Mouse (Mus musculus): ENCODE data around the gene Gng2.

The Gng2 gene

GRCm38 (mm10) chr14:19976421-19977270 is 781 bp downstream of the Gng2 start:
- DNase-seq: peak; percentile 56

GRCm38 (mm10) chr14:19974978-19975493 is 2.4 kb downstream of the Gng2 start:
- no peak for DNase-seq

DNA sequence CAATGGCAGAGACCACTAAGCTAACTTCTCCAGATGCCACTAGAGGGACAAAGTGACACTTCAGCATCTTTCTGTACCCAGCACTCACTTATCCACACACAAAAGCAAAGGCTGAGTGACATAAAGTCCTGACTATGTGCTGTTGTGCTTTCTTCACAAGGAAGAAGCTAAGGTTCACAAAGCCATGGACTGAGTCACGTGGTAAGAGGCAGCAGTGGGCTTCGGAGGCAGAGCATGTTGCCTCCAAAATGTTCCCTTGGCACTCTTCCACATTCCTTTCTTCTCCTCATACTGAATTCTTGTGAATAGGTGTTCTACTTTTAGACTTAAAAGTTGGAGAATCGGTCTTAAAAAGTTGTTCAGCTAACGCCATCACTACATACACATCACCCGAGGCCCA is 3.0 kb downstream of the Gng2 start:
- no peak for DNase-seq

DNA sequence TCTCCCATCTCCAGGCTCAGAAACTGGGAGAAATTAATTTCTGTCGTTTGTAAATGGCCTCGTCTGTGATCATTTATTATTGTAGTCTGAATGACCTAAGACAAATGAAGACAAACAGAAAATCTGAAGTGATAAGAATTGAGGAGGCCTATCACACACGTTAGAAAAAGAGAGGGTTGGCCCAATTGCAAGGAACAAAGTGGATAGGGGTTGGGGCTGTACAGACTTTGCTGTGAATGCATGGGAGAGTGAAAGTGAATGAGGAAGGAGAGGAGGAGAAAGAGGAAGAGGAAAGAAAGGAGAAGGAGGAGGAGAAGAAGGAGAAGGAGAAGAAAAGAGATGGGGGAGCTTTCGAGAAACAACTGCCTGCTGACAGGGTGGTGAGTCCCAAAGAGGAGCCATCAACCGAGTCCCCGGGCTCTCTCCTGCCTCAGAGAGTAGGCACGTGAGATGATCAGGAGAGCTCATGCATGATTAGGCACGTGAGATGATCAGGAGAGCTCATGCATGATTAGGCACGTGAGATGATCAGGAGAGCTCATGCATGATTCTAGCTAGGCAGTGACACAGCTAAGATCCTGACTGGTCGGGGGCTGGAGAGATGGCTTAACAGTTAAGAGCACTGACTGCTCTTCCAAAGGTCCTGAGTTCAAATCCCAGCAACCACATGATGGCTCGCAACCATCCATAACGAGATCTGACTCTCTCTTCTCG is 5.0 kb downstream of the Gng2 start:
- DNase-seq: no peak

- no peak for DNase-seq
Observed at GRCm38 (mm10) chr14:19970845-19971244, 6.6 kb downstream of the Gng2 start.

DNA sequence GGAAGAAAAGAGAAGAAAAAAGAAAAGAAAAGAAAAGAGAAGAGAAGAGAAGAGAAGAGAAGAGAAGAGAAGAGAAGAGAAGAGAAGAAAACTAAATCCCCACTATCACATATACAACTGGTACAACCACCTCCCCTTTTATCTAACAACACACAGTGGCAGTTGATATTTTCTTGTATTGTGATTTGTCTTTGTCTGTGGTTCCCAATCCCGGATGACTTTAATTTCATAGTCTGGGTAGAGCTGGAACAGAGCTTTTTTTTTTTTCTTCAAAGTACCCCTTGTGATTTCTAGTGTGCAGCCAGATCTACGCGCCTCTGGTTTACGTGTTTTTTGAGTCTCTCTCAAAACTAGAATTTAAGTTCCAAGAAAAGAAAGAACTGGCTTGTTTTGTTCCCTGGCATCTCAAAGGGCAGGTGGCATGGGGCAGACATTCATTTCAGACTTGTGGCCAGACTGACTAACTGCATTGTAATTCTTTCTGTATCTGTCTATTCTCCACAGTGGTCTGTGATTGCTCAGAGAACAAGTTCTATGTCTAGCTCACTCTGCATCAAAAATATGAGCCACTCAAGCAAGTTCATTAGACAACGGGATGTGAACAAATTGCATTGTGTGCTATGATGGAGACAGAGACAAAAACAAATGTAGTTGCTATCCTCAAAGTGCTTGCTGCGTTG is 7.2 kb downstream of the Gng2 start:
- DNase-seq: no peak

GRCm38 (mm10) chr14:19969566-19969965 is 7.9 kb downstream of the Gng2 start:
- no peak for DNase-seq

DNA sequence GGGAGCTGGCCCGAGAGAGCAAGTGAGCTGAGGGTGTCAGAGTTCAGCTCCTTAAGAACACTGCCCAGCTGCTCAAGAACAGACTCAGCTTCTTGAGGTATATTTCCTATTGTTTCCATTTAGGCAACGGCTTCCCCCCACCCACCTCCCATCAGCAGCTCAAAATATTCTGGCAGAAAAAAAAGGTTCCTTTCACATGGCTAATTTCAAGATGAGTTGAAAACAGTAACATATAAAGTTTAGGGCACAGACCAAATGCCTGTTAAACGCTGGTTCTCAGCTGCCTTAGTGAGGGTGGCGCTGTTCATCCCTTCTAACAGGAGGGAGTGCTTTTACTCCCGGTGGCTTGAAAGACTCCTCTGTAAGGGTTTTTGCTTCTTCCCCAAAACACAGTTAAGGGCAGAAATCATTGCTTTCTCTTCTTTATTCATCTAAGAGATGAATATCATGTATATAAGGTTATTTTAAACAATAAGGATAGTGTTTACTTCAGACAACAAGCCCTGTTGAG is 8.4 kb downstream of the Gng2 start:
- peak; percentile 48 for DNase-seq

DNA sequence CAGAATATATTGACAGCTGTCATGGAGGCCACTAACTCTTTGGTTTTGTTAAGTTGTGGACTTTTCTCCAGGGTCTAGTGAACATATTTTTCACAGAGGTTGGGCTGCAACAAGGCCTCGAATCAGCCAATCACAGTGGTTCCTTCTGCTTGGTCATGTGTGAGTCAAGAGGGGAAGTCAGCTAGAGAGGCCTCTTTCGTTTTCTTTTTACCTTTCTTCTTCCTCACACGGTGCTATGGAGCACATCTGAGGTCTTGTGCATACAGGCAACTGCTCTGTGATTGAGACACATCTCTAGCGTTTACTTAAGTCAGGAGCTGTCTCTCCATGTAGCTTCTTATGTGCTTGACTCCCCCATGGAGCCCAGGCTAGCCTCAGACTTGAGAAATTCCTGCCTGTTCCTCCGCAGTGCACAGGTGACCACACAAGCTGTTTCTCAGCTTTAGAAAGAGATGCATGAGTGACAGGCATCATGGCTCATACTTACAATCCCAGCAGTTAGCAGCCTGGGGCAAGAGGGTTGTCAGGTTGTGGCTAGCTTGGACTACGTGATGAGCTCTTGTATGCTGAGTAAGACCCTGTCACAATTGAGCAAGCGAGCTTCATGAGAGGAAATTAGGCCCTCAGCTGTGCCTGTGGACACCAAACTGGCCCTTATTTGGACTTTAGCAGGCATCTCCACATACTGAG is 9.0 kb downstream of the Gng2 start:
- DNase-seq: peak; percentile 43

GRCm38 (mm10) chr14:19967482-19967881 is 9.9 kb downstream of the Gng2 start:
- DNase-seq: no peak

GRCm38 (mm10) chr14:19963961-19964505 is 13.4 kb downstream of the Gng2 start:
- no peak for DNase-seq

DNA sequence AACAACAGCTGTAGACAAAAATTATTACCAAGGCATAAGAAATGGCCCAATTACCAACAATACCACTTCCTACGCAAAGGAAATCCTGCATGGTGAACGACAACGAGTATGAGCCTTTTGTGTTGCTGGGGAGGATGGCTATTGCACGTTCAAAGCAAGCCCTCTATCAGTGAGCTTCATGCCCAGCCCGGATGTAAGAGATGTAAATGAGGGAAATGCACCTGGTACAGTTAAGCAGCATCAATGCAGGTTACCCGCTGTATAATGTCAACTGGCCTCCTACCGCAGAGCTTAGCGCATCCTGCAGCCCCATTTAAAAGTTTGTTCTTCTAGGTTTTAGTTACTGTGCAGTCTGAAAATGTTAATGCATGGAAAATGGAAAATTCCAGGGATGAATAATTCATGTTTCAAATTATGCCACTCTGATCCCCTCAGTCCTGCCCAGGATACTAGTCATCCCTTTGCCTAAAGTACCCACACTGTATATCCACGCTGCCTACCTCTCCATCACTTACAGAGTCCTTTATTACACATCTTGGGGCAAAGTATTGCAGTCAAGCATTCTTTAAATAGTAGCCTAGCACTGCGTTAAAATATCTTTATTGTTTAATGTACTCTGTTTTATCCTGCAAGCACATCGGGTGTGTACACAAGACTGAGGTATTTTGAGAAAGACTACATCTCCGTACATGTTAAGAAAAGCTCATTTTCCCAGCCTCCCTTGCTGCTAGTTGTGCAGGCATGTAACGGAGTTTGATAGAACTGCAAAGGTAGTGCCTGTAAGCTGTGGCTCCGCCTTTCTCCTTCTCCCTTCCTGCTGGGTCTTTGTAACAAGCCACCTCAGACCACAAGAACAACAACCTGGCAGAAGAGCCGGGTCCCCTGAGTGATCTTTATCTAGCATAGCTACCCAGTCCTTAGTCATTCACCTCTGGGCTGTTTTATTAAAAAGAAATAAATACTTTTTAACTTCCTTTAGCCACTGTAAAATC is 15.2 kb downstream of the Gng2 start:
- peak; percentile 49 for DNase-seq

- DNase-seq: no peak
Observed at GRCm38 (mm10) chr14:19959860-19960259, 17.6 kb downstream of the Gng2 start.

DNA sequence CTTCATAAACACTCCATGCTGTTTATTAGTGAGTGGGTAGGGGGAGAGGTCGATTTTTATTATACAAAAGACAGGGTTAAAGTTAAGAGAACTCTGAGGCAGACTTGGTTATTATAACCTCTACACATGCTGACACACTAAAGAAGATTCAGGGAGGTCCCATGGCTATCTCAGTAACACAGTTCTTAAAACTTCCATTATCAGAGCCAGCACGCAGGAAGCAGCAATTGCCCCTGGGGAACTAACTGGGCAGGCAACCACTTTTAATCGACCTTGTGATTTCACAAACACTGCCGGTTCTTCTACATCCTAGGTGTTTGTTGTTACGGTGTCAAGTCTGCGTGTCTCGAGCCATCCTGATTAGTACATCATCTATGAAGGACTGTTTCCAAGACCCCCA is 22.4 kb downstream of the Gng2 start:
- DNase-seq: no peak

DNA sequence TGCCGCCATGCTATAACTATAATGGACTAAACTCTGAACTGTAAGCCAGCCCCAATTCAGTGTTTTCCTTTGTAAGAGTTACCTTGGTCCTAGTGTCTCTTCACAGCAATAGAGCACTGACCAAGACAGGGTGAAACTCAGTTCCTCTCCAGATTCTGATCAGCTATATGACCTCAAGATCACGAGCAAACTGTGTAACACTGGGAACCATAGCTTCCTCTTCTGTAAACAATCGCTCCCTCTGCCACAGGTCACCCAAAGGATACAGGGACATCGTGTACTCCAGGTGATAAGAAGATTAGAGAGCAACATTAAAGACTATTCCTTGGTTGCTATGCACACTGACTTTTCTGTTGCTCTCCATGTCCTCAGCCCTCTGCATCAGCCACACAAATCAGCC is 26.6 kb downstream of the Gng2 start:
- no peak for DNase-seq

DNA sequence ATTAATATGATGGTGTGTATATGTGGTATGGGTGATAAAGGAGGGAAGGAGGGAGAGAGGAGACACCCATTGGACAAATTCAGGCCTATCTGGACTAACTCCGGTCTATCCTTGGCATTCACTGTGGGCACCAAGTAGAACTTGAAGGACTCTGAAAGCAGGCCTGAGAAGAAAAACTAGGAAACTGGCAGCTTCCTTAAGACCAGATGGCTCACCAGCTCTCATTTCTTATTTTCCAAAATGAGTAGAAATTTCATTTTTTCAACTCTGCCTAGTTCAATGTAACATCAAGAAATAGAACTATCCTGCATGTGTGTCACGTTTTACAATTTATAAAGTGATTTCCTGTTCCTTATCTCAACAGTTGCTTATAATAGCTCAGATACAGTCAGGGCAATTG is 28.0 kb downstream of the Gng2 start:
- DNase-seq: no peak

- no peak for DNase-seq
Observed at GRCm38 (mm10) chr14:19946221-19946620, 31.2 kb downstream of the Gng2 start.

DNA sequence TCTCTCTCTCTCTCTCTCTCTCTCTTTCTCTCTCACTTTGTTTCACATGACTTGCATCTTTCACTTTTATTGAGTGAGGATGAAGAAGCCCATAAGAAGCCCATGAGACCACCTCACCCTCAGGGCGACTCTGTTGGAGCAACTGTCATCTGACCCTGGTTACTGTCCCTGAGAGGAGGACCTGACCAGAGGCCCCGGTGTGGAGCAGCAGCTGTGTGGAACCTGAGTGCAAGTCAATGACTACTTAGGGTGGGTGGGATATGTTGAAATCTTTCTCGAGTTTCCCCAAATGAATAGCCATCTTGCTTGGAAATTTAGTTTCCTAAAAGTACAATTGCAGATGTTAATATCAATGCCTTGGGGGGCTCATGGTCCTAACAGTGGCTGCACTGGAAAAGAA is 34.7 kb downstream of the Gng2 start:
- DNase-seq: no peak

DNA sequence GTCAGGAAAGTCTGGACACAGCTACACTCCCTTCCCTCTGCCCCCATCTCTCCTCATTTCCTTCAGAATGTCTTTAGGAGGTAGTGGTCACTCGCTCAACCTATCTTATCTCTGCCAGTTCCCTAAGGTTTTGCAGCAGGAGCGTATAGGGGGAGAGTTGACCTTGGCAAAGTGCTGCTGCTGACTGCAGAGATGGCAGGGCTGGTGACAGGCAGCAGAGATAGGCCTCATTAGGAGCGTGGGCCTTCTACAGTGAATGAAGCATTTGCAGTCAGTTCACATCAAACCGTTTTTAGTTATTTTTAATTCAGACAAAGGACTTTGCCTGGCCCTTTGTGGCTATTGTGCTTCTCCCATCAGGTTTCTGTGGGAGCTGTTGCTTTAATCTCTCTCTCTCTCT is 35.1 kb downstream of the Gng2 start:
- no peak for DNase-seq

GRCm38 (mm10) chr14:19940066-19940465 is 37.4 kb downstream of the Gng2 start:
- DNase-seq: peak; percentile 35

DNA sequence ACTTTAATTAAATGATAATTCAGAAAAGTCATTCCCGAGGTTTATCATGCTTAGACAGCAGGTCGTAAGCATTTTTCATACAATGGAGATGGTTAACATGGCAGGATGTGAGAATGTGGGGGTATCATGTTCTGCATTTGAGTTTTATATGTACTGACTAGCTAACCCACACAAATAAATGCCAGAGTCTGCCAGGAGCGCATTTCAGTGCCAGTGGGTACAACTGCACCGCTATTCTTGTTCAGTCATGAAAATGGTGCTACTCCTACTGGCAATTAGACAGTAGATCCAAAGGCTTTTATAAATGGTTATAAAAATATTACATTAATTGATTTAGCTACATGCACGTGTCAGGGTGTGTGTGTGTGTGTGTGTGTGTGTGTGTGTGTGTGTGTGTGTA is 38.9 kb downstream of the Gng2 start:
- DNase-seq: no peak
